Mouse (Mus musculus) stomach, postnatal 0 days (tissue): ENCODE measurements around the gene Fdps. TPM values are rescaled to one million over a fixed set of nuclear protein-coding genes. Genes with fewer than 3 reads are reported as not detected.

Experiments
- ATAC-seq: fragments of 200-750 bp; cut with Nextera tagmentation; 2 replicates; pipeline ENCODE4 v1.8.0; 2017; ENCODE audit not compliant: low FRiP score, low TSS enrichment
- DNase-seq: peaks from one replicate; pipeline ENCODE4 v3.0.0-alpha.2; 2016; ENCODE audit warnings: low spot score
- H3K27ac ChIP-seq: fragments of 300-500 bp; sonication (generic); replicated peaks from 2 replicates; pipeline ENCODE4 v1.5.1; 2014; ENCODE audit warnings: mild to moderate bottlenecking, control low read depth
- H3K27me3 ChIP-seq: fragments of 300-500 bp; sonication (generic); 2 replicates; pipeline ENCODE4 v1.6.1; 2014; ENCODE audit warnings: low read length; ENCODE audit not compliant: control insufficient read depth, insufficient read depth
- H3K36me3 ChIP-seq: fragments of 300-500 bp; sonication (generic); 2 replicates; pipeline ENCODE4 v1.6.1; 2014; ENCODE audit warnings: low read length, mixed read lengths; ENCODE audit not compliant: control insufficient read depth, insufficient read depth
- H3K4me1 ChIP-seq: fragments of 300-500 bp; sonication (generic); replicated peaks from 2 replicates; pipeline ENCODE4 v1.6.1; 2014; ENCODE audit warnings: antibody characterized with exemption; ENCODE audit not compliant: control insufficient read depth, insufficient read depth
- H3K4me2 ChIP-seq: fragments of 300-500 bp; sonication (generic); replicated peaks from 2 replicates; pipeline ENCODE4 v1.6.1; 2014; ENCODE audit warnings: low read depth, mild to moderate bottlenecking, control low read depth, moderate library complexity
- H3K4me3 ChIP-seq: fragments of 300-500 bp; sonication (generic); 2 replicates; pipeline ENCODE4 v1.5.1; 2014; ENCODE audit warnings: low read depth, low read length, control low read depth
- H3K9ac ChIP-seq: fragments of 300-500 bp; sonication (generic); 2 replicates; pipeline ENCODE4 v1.6.1; 2014; ENCODE audit warnings: mild to moderate bottlenecking, low read length, control low read depth, mixed read lengths
- H3K9me3 ChIP-seq: fragments of 300-500 bp; sonication (generic); 2 replicates; pipeline ENCODE4 v1.6.1; 2016; ENCODE audit warnings: low read length; ENCODE audit not compliant: control insufficient read depth
- CTCF ChIP-seq: IDR thresholded peaks from 2 replicates; pipeline ENCODE4 v1.5.1; 2016; ENCODE audit warnings: antibody characterized with exemption, low read depth, mild to moderate bottlenecking, moderate library complexity
- EP300 ChIP-seq: optimal IDR thresholded peaks from 2 replicates; pipeline ENCODE3; 2016; ENCODE audit warnings: antibody characterized with exemption
- WGBS: fragments of 180-500 bp; shearing (Covaris S2); extraction: QIAGEN DNeasy Blood & Tissue Kit; methylation state at CpG from one replicate; pipeline ENCODE4 v1.1.7; 2014; 5-methylcytosine and 5-hydroxymethylcytosine counted together
- polyA plus RNA-seq: library from polyadenylated mRNA; unstranded; fragments of >200 nt; fragmentation: Nextera tagmentation; extraction: Ambion mirVana; gene quantifications from 2 replicates; pipeline ENCODE4 v1.2.1, GENCODE M21; 2015

Gene Fdps
- polyA plus RNA-seq, 1 experiment from 2014 or later, result 372 TPM

- ATAC-seq (no peak), DNase-seq (no peak)
- Histone ChIP-seq H3K4me1 (no peaks in the 10 kb centered on the region), H3K27ac (no peak overlapping the region), H3K4me2 (peak overlapping the region; percentile 58; the same call in 1 of the 2 replicates), H3K27me3 (no peaks in the 10 kb centered on the region), H3K9ac (no peak overlapping the region), H3K36me3 (no peaks in the 10 kb centered on the region), H3K9me3 (no peaks in the 10 kb centered on the region), H3K4me3 (no peak overlapping the region)
- no peak for TF ChIP-seq CTCF
- no peak for TF ChIP-seq EP300
- WGBS, result 37% methylated on average over 4 of the region's 4 CpGs
Observed at GRCm38 (mm10) chr3:89131816-89132215, 30.1 kb upstream of the Fdps start.

GRCm38 (mm10) chr3:89129908-89130307 lies 28.1 kb upstream of the Fdps start:
- no peak for DNase-seq
- H3K27me3 ChIP-seq, result no peaks in the 10 kb centered on the region
- no peak overlapping the region for H3K4me3 ChIP-seq
- H3K4me2 ChIP-seq, result no peak overlapping the region
- no peaks in the 10 kb centered on the region for H3K36me3 ChIP-seq
- TF ChIP-seq EP300, result no peak
- no peak for TF ChIP-seq CTCF
- no peak overlapping the region for H3K27ac ChIP-seq
- WGBS, result 89% methylated on average over 3 of the region's 3 CpGs
- no peaks in the 10 kb centered on the region for H3K9me3 ChIP-seq
- no peak for ATAC-seq
- no peaks in the 10 kb centered on the region for H3K4me1 ChIP-seq
- no peak overlapping the region for H3K9ac ChIP-seq

GRCm38 (mm10) chr3:89125981-89126380 lies 24.2 kb upstream of the Fdps start:
- no peak for TF ChIP-seq EP300
- TF ChIP-seq CTCF, result no peak
- Histone ChIP-seq H3K9me3 (no peaks in the 10 kb centered on the region), H3K4me2 (no peak overlapping the region), H3K9ac (no peak overlapping the region), H3K4me3 (no peak overlapping the region), H3K27me3 (no peaks in the 10 kb centered on the region), H3K36me3 (no peaks in the 10 kb centered on the region), H3K4me1 (no peaks in the 10 kb centered on the region), H3K27ac (no peak overlapping the region)
- no peak for DNase-seq
- WGBS, result 92% methylated on average over 3 of the region's 3 CpGs
- ATAC-seq, result no peak

- no peak overlapping the region for H3K27ac ChIP-seq
- H3K9ac ChIP-seq, result no peak overlapping the region
- DNase-seq, result no peak
- no peak overlapping the region for H3K4me3 ChIP-seq
- WGBS, result 73% methylated on average over 3 of the region's 3 CpGs
- no peaks in the 10 kb centered on the region for H3K4me1 ChIP-seq
- ATAC-seq, result no peak
- no peaks in the 10 kb centered on the region for H3K36me3 ChIP-seq
- H3K9me3 ChIP-seq, result no peaks in the 10 kb centered on the region
- TF ChIP-seq CTCF, result no peak
- no peak for TF ChIP-seq EP300
- H3K4me2 ChIP-seq, result no peak overlapping the region
- no peaks in the 10 kb centered on the region for H3K27me3 ChIP-seq
Observed at GRCm38 (mm10) chr3:89124241-89124640, 22.5 kb upstream of the Fdps start.

- Histone ChIP-seq H3K27me3 (no peaks in the 10 kb centered on the region), H3K27ac (no peak overlapping the region), H3K4me2 (no peak overlapping the region), H3K9me3 (no peaks in the 10 kb centered on the region), H3K9ac (no peak overlapping the region), H3K4me3 (no peak overlapping the region), H3K4me1 (no peaks in the 10 kb centered on the region), H3K36me3 (no peaks in the 10 kb centered on the region)
- DNase-seq, result no peak
- ATAC-seq, result 0 out of 2 replicates have a peak, but pooled peaks have one; percentile 68
- 61% methylated on average over 2 of the region's 2 CpGs for WGBS
- TF ChIP-seq CTCF (no peak), EP300 (no peak)
Observed at GRCm38 (mm10) chr3:89123313-89123712, 21.6 kb upstream of the Fdps start.

- WGBS, result 0% methylated on average over 2 of the region's 2 CpGs
Observed at GRCm38 (mm10) chr3:89115522-89115921, 13.8 kb upstream of the Fdps start.

More at GRCm38 (mm10) chr3:89115522-89115921, 13.8 kb upstream of the Fdps start:
- Histone ChIP-seq H3K36me3 (no peaks in the 10 kb centered on the region), H3K27ac (no peak overlapping the region), H3K4me3 (no peak overlapping the region), H3K4me2 (no peak overlapping the region), H3K9ac (no peak overlapping the region), H3K9me3 (no peaks in the 10 kb centered on the region), H3K4me1 (no peaks in the 10 kb centered on the region), H3K27me3 (no peaks in the 10 kb centered on the region)
- ATAC-seq, result peak; percentile 61; the same call in 1 of the 2 replicates
- TF ChIP-seq EP300 (no peak), CTCF (peak; percentile 69)
- no peak for DNase-seq
